Mouse (Mus musculus): ENCODE results near the gene Thpo. TPM values are rescaled to one million over a fixed set of nuclear protein-coding genes. Genes with fewer than 3 reads are reported as not detected.

The Thpo gene
- polyA plus RNA-seq (2012; rRNA removed), result 0.09 and 0.19 TPM in 2 replicates

DNA sequence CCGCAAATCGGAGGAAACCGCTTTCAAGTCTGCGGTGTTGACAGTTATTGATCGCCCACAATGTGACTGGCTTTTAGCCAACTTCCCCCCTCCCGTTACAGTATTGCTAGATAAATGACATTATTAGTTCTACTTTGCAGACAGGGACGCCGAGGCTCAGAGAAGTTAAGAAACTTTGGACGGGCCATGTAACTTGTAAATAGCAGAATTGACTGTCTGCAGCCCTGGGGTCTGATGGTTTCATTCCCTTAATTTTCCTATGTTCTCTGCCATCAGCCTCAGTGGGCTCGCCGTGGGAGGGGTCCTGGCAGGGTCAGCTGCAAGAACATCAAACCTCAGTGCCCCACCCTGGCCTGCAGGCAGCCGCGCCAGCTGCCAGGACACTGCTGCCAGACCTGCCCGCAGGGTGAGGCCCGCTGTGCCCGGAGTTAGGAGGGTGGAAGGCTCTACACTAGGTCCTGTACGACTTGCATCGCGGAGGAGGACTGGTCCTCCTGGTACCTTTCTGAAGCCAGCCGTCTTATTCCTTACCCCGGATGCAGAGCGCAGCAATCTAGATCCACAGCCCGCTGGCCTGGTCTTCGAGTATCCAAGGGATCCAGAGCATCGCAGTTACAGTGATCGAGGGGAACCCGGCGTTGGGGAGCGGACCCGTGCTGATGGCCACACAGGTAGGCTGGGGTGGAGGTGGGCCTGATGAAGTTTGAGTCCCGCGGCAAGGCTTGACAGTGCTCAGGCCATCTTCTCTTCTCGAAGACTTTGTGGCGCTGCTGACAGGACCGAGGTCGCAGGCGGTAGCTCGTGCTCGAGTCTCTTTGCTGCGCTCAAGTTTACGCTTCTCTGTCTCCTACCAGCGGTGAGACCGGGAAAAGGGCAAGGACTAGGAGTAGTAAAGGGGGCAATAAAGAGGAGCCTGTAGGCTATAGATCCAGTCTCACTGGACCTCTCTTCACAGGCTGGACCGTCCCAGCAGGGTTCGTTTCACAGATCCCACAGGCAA lies at the start of gene Thpo:
TSS of gene Thpo (minus strand) at position 781 of the 1,000 bp plus-strand sequence.
- no peaks in the 10 kb centered on the region; the same call in 1 of the 2 replicates for H3K4me1 ChIP-seq (ENCODE audit: control insufficient read depth, insufficient read depth, insufficient read length)
- no peak within 1 kb of the TSS for H3K27ac ChIP-seq (ENCODE audit: insufficient read depth, low read length)
- peak within 1 kb of the TSS; percentile 35; the same call in 1 of the 2 replicates for H3K4me3 ChIP-seq (ENCODE audit: extremely low read depth, insufficient read depth, insufficient read length)
- peaks cover 21% of the 10 kb centered on the region for H3K27me3 ChIP-seq (ENCODE audit: control insufficient read depth, insufficient read depth, low read length)
- no peak for TF ChIP-seq POLR2A (IDR thresholded peaks at IDR 0.05; ENCODE audit: low read depth, low read length)
- TF ChIP-seq CTCF (IDR thresholded peaks at IDR 0.05; ENCODE audit: extremely low read depth, insufficient read depth, insufficient read length, insufficient replicate concordance), result no peak
- WGBS, result 7% methylated on average over 45 of the region's 45 CpGs
- H3K36me3 ChIP-seq (ENCODE audit: control insufficient read depth, insufficient read depth, low read length), result no peaks in the 10 kb centered on the region
- no peak for DNase-seq (ENCODE audit: low read depth in 1 of 2, low spot score in 2 of 2)

DNA sequence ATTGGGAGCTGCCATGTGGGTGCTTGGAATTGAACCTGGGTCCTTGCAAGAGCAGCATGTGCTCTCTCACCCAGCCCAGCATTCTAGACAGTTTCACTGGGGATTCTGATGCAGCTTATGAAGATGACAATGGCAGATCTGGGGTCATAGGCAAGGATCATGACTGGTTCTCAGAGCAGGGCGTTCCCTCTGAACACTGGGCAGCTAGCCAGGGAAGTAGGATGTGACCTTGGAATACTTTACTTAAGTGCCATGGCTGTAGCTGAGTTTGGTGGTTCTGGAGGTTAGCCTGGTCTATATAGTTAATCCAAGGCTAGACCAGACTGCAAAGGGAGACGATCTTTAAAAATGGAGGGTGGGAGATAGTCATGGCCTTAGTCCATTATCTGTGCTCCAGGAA lies 49.6 kb upstream of the Thpo start:
- H3K4me1 ChIP-seq (ENCODE audit: control insufficient read depth, insufficient read depth, insufficient read length), result no peaks in the 10 kb centered on the region
- 86% methylated on average over 2 of the region's 2 CpGs for WGBS
- no peak for TF ChIP-seq CTCF (IDR thresholded peaks at IDR 0.05; ENCODE audit: extremely low read depth, insufficient read depth, insufficient read length, insufficient replicate concordance)
- no peak for TF ChIP-seq POLR2A (IDR thresholded peaks at IDR 0.05; ENCODE audit: low read depth, low read length)

DNA sequence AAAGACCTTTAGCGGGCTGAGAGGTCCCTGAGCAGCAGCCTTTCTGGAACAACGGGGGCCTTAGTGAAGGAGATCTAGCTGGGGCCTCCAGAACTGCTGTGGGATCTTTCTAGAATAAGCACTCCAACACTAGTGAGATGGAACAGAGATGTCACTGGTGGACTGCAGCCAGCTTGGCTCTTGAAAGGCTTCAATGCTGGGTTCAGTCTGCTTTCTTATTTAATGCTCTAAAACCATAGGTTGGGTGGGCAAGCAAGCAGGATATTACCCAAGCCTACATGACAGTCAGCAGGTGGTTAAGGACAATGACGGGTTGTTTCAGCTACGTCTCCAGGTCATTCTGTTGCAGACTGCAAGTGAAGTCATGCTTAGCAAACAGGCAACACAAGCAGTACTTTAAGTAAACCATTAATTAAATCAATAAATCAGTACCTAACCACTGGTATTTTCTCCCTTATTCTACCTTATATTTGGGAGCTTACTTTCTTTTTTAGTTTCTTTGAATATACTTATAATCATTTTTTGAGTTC lies 46.9 kb upstream of the Thpo start:
- H3K4me1 ChIP-seq (ENCODE audit: control insufficient read depth, insufficient read depth, insufficient read length), result no peaks in the 10 kb centered on the region
- H3K27me3 ChIP-seq (ENCODE audit: control insufficient read depth, insufficient read depth, low read length), result no peaks in the 10 kb centered on the region
- DNase-seq (ENCODE audit: low read depth in 1 of 2, low spot score in 2 of 2), result no peak
- 74% methylated on average over 4 of the region's 4 CpGs for WGBS
- H3K4me3 ChIP-seq (ENCODE audit: extremely low read depth, insufficient read depth, insufficient read length), result no peak overlapping the region
- no peak for TF ChIP-seq CTCF (IDR thresholded peaks at IDR 0.05; ENCODE audit: extremely low read depth, insufficient read depth, insufficient read length, insufficient replicate concordance)
- no peak for TF ChIP-seq POLR2A (IDR thresholded peaks at IDR 0.05; ENCODE audit: low read depth, low read length)
- H3K27ac ChIP-seq (ENCODE audit: insufficient read depth, low read length), result no peak overlapping the region
- H3K36me3 ChIP-seq (ENCODE audit: control insufficient read depth, insufficient read depth, low read length), result no peaks in the 10 kb centered on the region

More for the DNA sequence above, 49.6 kb upstream of the Thpo start:
- DNase-seq (ENCODE audit: low read depth in 1 of 2, low spot score in 2 of 2), result no peak
- no peak overlapping the region for H3K27ac ChIP-seq (ENCODE audit: insufficient read depth, low read length)
- no peak overlapping the region for H3K4me3 ChIP-seq (ENCODE audit: extremely low read depth, insufficient read depth, insufficient read length)
- H3K27me3 ChIP-seq (ENCODE audit: control insufficient read depth, insufficient read depth, low read length), result no peaks in the 10 kb centered on the region
- no peaks in the 10 kb centered on the region for H3K36me3 ChIP-seq (ENCODE audit: control insufficient read depth, insufficient read depth, low read length)

DNA sequence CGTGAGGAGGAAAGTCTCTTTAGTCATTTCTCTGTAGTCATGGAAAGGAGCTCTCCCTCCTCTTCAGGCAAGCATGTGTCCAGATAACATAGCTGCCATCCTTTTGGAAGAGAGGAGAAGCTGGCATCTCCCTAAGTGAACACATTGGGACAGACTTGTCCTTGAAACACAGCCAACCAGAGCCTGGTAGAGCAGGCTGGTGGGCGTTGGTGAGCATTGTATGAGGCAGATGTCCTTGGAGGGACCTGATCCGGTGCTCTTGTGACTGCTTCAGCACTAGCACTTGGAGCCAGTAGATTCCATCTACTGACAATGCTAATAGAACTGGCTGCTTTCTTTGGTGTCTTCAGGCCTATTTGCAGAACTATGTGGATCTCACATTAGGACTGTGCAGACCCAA lies 45.5 kb upstream of the Thpo start:
- Histone ChIP-seq H3K27me3 (ENCODE audit: control insufficient read depth, insufficient read depth, low read length) (no peaks in the 10 kb centered on the region), H3K4me3 (ENCODE audit: extremely low read depth, insufficient read depth, insufficient read length) (no peak overlapping the region), H3K36me3 (ENCODE audit: control insufficient read depth, insufficient read depth, low read length) (no peaks in the 10 kb centered on the region), H3K4me1 (ENCODE audit: control insufficient read depth, insufficient read depth, insufficient read length) (no peaks in the 10 kb centered on the region), H3K27ac (ENCODE audit: insufficient read depth, low read length) (no peak overlapping the region)
- DNase-seq (ENCODE audit: low read depth in 1 of 2, low spot score in 2 of 2), result no peak
- TF ChIP-seq CTCF (IDR thresholded peaks at IDR 0.05; ENCODE audit: extremely low read depth, insufficient read depth, insufficient read length, insufficient replicate concordance) (no peak), POLR2A (IDR thresholded peaks at IDR 0.05; ENCODE audit: low read depth, low read length) (no peak)
- 81% methylated on average over 3 of the region's 3 CpGs for WGBS

DNA sequence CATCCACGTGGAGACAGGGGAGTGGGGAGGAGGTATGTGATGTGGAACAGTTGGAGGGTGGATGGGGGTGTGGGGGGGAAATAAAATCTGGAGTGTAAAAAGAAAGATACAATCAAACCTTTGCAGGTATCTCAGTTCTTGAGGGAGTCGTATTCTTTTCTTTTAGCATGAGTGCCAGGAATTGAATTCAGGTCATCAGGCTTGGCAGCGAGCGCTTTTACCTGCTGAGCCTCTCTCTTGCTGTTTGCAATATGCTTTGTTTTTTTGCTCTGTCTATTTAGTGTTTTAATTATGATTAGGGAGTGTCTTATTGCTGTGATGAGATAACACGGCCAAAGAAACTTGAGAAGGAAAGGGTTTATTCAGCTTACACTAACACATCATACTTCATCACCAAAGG lies 40.7 kb upstream of the Thpo start:
- H3K36me3 ChIP-seq (ENCODE audit: control insufficient read depth, insufficient read depth, low read length), result no peaks in the 10 kb centered on the region
- TF ChIP-seq POLR2A (IDR thresholded peaks at IDR 0.05; ENCODE audit: low read depth, low read length), result no peak
- TF ChIP-seq CTCF (IDR thresholded peaks at IDR 0.05; ENCODE audit: extremely low read depth, insufficient read depth, insufficient read length, insufficient replicate concordance), result no peak
- DNase-seq (ENCODE audit: low read depth in 1 of 2, low spot score in 2 of 2), result no peak
- no peak overlapping the region for H3K27ac ChIP-seq (ENCODE audit: insufficient read depth, low read length)
- H3K4me1 ChIP-seq (ENCODE audit: control insufficient read depth, insufficient read depth, insufficient read length), result no peaks in the 10 kb centered on the region
- no peak overlapping the region for H3K4me3 ChIP-seq (ENCODE audit: extremely low read depth, insufficient read depth, insufficient read length)
- H3K27me3 ChIP-seq (ENCODE audit: control insufficient read depth, insufficient read depth, low read length), result no peaks in the 10 kb centered on the region
- 71% methylated on average over 5 of the region's 5 CpGs for WGBS

DNA sequence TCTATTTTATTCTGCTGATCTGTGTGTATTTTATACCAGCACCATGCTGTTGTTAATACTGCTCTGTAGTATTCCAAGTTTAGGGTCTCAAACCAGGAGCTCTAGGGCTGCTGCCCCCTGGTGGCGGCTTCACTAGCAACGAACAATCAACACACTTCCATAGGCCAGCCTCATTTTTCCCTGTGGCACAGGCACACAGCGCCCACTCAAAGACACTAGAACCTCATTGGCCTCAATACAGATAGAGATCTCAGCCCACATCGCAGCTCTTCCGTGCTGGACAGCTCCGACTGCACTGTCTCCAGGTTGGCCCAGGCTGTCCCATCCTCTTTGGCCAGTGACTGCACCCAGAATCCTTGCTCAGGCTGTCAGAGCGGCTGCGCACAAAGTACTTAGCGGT lies 30.9 kb upstream of the Thpo start:
- Histone ChIP-seq H3K4me1 (ENCODE audit: control insufficient read depth, insufficient read depth, insufficient read length) (no peaks in the 10 kb centered on the region), H3K27me3 (ENCODE audit: control insufficient read depth, insufficient read depth, low read length) (no peaks in the 10 kb centered on the region), H3K27ac (ENCODE audit: insufficient read depth, low read length) (no peak overlapping the region), H3K4me3 (ENCODE audit: extremely low read depth, insufficient read depth, insufficient read length) (no peak overlapping the region), H3K36me3 (ENCODE audit: control insufficient read depth, insufficient read depth, low read length) (no peaks in the 10 kb centered on the region)
- TF ChIP-seq CTCF (IDR thresholded peaks at IDR 0.05; ENCODE audit: extremely low read depth, insufficient read depth, insufficient read length, insufficient replicate concordance) (peak; percentile 63; the same call in 1 of the 2 replicates), POLR2A (IDR thresholded peaks at IDR 0.05; ENCODE audit: low read depth, low read length) (no peak)
- 48% methylated on average over 9 of the region's 9 CpGs for WGBS
- DNase-seq (ENCODE audit: low read depth in 1 of 2, low spot score in 2 of 2), result peak; percentile 4 to 33

Measured in spleen, adult 2 months (tissue).